Mouse (Mus musculus): ENCODE results near the gene Acap1.
"Not testable (repeated sequence)": the region's sequence is repeated elsewhere in the genome, so short reads cannot be mapped to it uniquely, and the experiment has no call there.

The Acap1 gene

GRCm38 (mm10) chr11:69921114-69922011 is 26.0 kb upstream of the Acap1 start, which contains the start of gene Eif5a:
Gene Eif5a (minus strand): TSS chr11:69921958.
- DNase-seq (ENCODE audit: low spot score) = peak; percentile 100

DNA sequence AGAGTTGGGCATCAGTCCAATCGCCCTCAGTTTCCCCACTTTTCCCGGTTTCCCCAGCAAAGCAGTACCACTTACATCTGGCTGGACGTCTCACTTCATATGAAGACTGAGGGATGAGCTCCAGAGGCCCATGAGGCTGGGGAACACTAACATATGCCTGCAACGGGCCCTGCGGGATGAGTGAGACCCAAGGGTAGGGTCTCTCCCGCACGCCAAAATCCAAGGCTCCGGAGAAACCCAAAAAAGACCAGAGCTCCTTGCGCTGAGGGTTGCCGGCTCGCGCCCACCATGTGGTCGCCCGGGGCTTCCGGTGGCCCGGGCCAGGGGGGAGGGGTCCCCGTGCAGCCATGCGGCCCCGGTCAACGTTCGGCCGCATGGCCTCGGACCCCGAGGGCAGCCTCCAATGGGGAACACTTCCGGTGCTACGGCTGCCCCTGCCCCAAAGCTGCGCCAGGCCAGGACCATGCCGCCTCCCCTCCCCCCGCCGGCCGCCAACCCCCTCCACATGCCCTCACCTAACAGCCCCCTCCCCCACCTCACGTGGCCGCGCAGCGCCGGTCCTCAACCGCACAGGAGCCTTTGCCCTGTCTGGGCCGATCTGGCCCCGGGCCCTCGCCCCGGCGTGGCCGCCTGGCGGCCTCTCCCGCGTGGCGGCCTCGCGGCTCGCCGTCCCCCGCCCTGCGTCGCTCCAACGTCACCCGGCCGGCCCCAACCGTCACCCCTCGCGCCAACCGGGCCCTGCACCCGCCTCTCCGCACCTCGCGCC is 25.1 kb upstream of the Acap1 start:
- peak; percentile 27 for DNase-seq (ENCODE audit: low spot score)

DNA sequence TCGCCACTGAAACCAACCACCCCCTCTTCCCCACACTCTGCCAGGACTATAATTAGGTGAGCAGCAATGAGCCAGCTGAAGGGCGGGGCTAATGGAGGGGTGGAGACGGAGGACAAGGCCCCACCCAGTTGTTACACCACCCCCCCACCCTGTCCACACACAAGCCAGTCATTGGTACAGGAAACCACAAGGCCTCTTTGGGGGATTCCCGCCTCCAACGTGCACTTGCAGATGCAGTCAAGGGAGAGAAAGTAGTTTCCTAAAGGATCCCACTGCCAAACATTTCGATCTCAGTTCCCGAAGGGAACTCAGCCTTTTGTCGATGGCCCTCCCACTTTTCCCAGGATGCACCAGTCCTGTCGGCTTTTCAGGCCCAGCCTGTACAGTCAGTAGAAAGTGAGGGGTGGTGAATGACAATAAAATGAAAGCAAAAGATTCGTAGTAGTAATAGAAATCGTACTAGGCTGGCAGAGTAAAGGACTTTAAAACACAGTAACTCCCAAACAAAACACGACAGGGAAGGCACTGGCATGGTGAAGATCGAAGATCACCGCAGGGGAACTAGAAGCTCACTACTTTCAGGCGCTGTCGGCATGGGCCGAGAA is 24.4 kb upstream of the Acap1 start:
- peak; percentile 65 for DNase-seq (ENCODE audit: low spot score)

DNA sequence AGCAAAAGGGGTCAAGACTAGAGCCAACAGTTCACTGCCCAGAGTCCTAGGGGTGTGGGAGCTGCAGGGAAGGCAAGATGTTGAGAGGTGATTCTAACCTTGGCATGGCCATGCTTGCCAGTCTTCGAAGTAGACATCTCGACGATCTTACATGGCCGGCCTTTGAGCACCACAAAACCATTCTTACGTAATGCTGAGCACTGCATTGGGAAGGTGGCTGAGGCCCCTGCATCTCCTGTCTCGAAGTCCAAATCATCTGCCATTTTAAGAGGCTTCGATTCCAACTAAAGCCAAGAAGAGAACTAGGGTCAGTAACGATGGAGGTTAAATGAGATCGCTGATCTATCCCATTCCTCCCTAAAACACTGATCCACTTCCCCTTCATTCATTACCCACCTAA is 23.7 kb upstream of the Acap1 start:
- DNase-seq (ENCODE audit: low spot score) = no peak

- no peak for DNase-seq (ENCODE audit: low spot score)
Observed at GRCm38 (mm10) chr11:69918118-69918517, 22.8 kb upstream of the Acap1 start.

- no peak for DNase-seq (ENCODE audit: low spot score)
Observed at GRCm38 (mm10) chr11:69917379-69917948, 22.1 kb upstream of the Acap1 start.

DNA sequence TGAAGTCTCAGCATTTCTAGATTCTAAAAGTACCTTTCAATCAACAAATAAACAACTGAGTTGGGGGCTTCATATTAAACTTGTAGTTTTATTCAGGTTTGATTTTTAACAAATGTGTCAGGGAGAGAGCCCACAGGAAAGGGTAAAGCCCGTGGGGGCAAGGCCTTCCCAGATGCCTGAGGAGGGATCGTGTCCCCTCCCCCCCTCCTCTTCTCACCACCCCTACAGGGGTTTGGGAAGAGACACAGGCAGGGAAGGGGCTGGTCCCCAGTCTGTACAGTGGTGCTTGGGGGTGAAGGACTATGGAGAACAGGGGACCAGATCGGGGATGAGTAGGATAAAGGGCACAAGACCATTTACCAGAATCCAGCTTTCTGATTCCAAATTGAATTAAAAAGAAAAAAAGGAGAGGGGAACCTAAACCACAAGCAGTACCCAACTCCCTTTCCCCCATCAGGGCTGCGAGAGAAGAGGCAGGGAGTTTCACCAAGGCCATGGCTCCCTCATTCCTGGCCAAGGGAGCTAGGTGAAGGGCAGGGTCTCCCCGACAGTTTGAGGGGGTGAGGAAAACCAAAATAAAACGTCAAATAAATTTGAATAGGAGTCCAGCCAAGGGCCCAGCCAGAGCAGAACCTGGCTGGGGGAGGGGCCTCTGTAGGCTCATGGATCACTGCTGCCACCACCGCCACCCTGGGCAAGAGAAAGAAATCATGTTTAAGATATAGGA is 21.5 kb upstream of the Acap1 start:
- not testable (repeated sequence) for DNase-seq (ENCODE audit: low spot score)

- DNase-seq (ENCODE audit: low spot score) = no peak
Observed at GRCm38 (mm10) chr11:69915667-69916627, 20.6 kb upstream of the Acap1 start.

- no peak for DNase-seq (ENCODE audit: low spot score)
Observed at GRCm38 (mm10) chr11:69914917-69915430, 19.6 kb upstream of the Acap1 start.

DNA sequence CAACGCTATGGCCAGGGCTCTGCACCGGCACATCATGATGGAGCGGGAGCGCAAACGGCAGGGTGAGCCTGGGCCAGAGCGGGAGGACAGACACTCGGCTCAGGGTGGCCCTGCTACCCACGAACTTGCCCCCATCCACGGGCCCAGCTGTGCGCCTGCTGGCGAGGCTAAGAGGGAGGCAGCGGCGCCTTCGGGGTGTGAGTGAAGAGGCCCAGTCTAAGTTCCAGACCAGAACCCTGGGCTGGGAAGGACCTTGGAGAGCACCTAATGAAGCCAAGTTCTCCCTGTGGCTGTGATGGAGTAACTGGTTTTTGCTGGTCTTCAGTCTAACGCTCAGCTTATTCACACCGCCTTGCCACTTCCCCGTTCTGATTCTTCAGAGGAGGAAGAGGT is 19.0 kb upstream of the Acap1 start:
- DNase-seq (ENCODE audit: low spot score) = no peak

GRCm38 (mm10) chr11:69913554-69914371 is 18.4 kb upstream of the Acap1 start, which contains the start of gene Gps2:
Gene Gps2 (plus strand): TSS chr11:69913888.
- DNase-seq (ENCODE audit: low spot score) = peak; percentile 89

DNA sequence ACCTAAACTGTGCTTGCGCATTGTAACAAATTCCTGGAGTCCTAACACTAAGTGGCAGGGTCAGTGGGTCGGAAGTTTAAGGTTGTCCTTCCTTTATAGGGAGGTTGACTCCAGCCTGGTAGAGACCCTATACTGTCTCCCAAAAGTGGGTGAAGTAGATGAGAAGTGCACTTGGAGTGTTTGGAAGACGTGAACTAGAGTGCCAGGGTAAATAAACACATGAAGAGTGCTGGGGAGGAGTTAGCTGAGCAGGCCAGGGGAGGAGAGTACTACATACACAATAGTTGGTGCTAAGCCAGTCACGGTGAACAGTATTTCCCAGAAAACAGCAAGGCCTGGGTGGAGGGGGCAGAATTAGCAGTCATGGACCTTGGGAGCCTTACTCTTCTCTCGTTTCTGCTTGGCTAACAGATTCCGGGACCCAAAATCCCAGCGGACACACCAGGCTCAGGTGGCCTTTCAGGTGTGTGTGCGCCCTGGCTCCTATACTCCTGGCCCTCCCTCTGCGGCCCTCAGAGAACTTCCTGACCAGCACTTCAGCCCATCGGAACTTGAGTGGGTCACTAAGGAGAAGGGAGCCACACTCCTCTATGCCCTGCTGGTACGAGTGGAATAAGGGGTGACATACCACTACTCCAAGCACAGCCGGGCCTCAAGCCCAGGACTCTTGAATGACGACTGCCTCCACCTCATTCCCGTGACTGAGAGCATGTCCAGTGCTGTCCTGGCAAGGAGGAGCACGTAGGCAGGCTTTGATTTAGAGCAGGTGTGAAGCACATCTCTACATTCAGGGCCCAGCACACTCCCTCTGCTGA is 17.6 kb upstream of the Acap1 start:
- no peak for DNase-seq (ENCODE audit: low spot score)

GRCm38 (mm10) chr11:69911701-69912100 is 16.4 kb upstream of the Acap1 start:
- DNase-seq (ENCODE audit: low spot score) = no peak

GRCm38 (mm10) chr11:69910781-69911560 is 15.6 kb upstream of the Acap1 start:
- DNase-seq (ENCODE audit: low spot score) = no peak

DNA sequence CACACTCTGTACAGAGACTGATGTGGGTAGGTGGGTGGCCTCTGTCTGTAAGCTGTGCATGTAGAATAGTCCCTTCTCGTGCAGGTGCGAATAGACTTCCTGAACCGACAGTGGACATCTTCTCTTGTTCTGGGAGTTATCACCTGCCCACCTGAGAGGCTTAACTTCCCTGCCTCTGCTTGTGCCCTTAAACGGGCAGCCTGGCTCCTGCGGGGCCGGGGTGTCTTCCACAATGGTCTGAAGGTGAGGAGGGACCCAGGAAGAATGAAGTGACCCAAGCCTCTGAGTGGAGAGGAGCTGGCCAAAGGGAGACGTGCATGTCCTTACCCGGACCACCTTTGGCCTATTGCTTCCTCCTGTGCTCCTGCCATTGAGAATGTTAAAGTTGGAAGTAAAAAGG is 14.8 kb upstream of the Acap1 start:
- DNase-seq (ENCODE audit: low spot score) = no peak

- DNase-seq (ENCODE audit: low spot score) = no peak
Observed at GRCm38 (mm10) chr11:69909174-69909573, 13.8 kb upstream of the Acap1 start.

DNA sequence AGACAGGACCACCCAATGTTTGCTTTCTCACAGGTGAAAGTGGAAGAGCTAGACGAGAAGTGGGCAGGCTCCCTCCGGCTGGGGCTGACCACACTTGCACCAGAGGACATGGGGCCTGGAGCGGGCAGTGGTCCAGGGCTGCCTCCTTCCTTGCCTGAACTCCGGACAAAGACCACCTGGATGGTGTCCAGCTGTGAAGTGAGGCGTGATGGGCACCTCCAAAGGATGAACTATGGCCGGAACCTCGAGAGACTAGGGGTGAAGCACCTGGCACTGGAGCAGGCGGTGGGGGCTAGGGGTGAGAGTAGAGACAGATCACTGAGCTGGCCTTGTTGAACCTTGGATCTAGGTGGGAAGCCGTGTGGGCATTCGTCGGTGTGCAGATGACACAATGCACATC is 13.3 kb upstream of the Acap1 start:
- DNase-seq (ENCODE audit: low spot score) = no peak

GRCm38 (mm10) chr11:69904311-69904710 is 9.0 kb upstream of the Acap1 start:
- no peak for DNase-seq (ENCODE audit: low spot score)
